Mouse (Mus musculus): ENCODE measurements around the gene Cks1b. TPM values are rescaled to one million over a fixed set of nuclear protein-coding genes. Genes with fewer than 3 reads are reported as not detected.

Gene Cks1b
- total and polyA plus RNA-seq, 2 experiments from 2014 or later: 24.5 to 93.9 TPM

GRCm38 (mm10) chr3:89396654-89397005, 21.6 kb downstream of the Cks1b start:
- no peak overlapping the region for H3K9ac ChIP-seq
- WGBS: 5% methylated on average over 4 of the region's 4 CpGs

DNA sequence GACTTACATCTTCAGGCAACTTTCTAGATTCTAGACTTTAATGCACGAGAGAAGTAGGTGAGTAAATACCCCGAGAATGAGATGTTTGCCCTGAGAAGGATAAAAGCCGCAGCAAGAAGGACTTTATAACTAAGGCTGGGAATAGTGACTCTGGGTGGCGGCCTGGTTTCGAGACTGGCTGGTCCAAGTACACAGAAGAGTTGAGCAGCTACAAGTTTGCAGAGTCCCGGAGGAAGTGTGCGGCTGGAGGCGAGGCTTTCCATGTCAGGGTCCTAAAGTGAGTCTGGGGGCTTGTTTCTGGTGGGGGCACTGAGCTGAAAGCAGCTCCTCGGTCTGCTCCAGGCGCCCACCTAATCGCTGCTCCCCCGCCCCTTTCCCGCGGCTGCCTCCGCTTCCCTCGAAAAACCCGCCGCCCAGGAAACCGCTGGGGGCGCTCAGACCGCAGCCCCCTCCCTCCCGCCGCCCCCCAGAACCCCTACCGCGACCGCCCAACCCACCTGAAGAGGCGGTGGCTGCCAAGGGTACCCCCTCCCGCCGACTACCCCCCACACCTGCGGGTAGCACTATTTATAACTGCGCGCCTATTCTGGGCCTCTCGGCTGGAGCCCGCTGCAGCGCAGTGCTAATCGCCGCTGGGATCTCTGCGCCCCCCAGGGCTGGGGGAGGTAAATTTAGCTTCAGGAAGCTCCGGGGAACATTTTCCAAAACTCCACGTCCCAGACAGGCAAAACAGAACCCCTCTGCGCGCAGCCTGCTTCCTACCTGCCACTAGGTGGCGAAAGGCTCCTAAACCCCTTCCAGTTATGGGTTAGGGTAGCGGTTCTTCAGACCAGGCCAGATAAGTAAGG, 22.2 kb downstream of the Cks1b start:
- peak; percentile 78 for DNase-seq
- peaks cover 25% of the 10 kb centered on the region for H3K4me1 ChIP-seq (ENCODE audit: insufficient read depth)
- no peak for ATAC-seq
- WGBS: 3% methylated on average over 43 of the region's 44 CpGs
- peaks cover 8% of the 10 kb centered on the region; the same call in 1 of the 2 replicates for H3K27me3 ChIP-seq (ENCODE audit: insufficient read depth, low read length)
- TF ChIP-seq CTCF (IDR thresholded peaks at IDR 0.05; ENCODE audit: low read depth): peak; percentile 90
- H3K36me3 ChIP-seq (ENCODE audit: insufficient read depth): no peaks in the 10 kb centered on the region
- H3K9me3 ChIP-seq (ENCODE audit: low read length): no peaks in the 10 kb centered on the region
- H3K4me2 ChIP-seq (ENCODE audit: low read depth): peak overlapping the region; percentile 96
- H3K4me3 ChIP-seq (ENCODE audit: low read depth, low read length): peak overlapping the region; percentile 31
- H3K27ac ChIP-seq (ENCODE audit: low read depth, low read length): no peak overlapping the region
- H3K9ac ChIP-seq: no peak overlapping the region

More at GRCm38 (mm10) chr3:89396654-89397005, 21.6 kb downstream of the Cks1b start:
- Histone ChIP-seq H3K4me2 (ENCODE audit: low read depth) (peak overlapping the region; percentile 96), H3K27ac (ENCODE audit: low read depth, low read length) (no peak overlapping the region), H3K4me1 (ENCODE audit: insufficient read depth) (peaks cover 19% of the 10 kb centered on the region), H3K9me3 (ENCODE audit: low read length) (no peaks in the 10 kb centered on the region), H3K27me3 (ENCODE audit: insufficient read depth, low read length) (peaks cover 8% of the 10 kb centered on the region; the same call in 1 of the 2 replicates), H3K4me3 (ENCODE audit: low read depth, low read length) (peak overlapping the region; percentile 31), H3K36me3 (ENCODE audit: insufficient read depth) (peaks cover 5% of the 10 kb centered on the region; the same call in 1 of the 2 replicates)
- ATAC-seq (no peak), DNase-seq (no peak)
- no peak for TF ChIP-seq CTCF (IDR thresholded peaks at IDR 0.05; ENCODE audit: low read depth)

DNA sequence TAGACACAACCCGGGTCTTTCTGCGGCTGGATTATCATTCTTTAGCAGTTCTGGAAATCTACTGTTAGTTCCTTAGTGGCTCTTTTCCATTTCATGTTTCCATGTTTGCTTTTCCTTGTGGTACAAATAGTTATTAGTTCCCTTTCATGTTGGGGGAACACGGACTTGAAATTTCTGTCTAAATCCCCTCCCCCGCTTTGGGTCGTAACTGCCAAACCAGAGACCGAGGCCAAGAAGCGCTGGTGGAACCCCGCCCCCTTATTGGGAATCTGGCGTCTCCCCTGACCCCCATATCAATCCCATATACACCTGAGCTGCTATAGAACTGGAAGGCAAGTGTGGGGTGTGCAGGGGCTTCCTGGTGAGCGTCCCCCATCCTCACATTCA, 22.8 kb downstream of the Cks1b start:
- DNase-seq (no peak), ATAC-seq (no peak)
- Histone ChIP-seq H3K4me2 (ENCODE audit: low read depth) (peak overlapping the region; percentile 96), H3K9me3 (ENCODE audit: low read length) (no peaks in the 10 kb centered on the region), H3K4me3 (ENCODE audit: low read depth, low read length) (no peak overlapping the region), H3K27me3 (ENCODE audit: insufficient read depth, low read length) (peaks cover 8% of the 10 kb centered on the region; the same call in 1 of the 2 replicates), H3K27ac (ENCODE audit: low read depth, low read length) (no peak overlapping the region), H3K36me3 (ENCODE audit: insufficient read depth) (no peaks in the 10 kb centered on the region), H3K4me1 (ENCODE audit: insufficient read depth) (peaks cover 27% of the 10 kb centered on the region), H3K9ac (no peak overlapping the region)
- WGBS: 6% methylated on average over 10 of the region's 10 CpGs
- no peak for TF ChIP-seq CTCF (IDR thresholded peaks at IDR 0.05; ENCODE audit: low read depth)

- Histone ChIP-seq H3K27me3 (ENCODE audit: insufficient read depth, low read length) (peaks cover 8% of the 10 kb centered on the region; the same call in 1 of the 2 replicates), H3K4me1 (ENCODE audit: insufficient read depth) (peaks cover 27% of the 10 kb centered on the region), H3K27ac (ENCODE audit: low read depth, low read length) (no peak overlapping the region), H3K4me3 (ENCODE audit: low read depth, low read length) (peak overlapping the region; percentile 38), H3K36me3 (ENCODE audit: insufficient read depth) (no peaks in the 10 kb centered on the region), H3K9ac (0 out of 2 replicates have a peak overlapping the region, but pooled peaks have one; percentile 42), H3K4me2 (ENCODE audit: low read depth) (peak overlapping the region; percentile 96), H3K9me3 (ENCODE audit: low read length) (no peaks in the 10 kb centered on the region)
- DNase-seq (peak; percentile 67), ATAC-seq (0 out of 2 replicates have a peak, but pooled peaks have one; percentile 16)
- TF ChIP-seq CTCF (IDR thresholded peaks at IDR 0.05; ENCODE audit: low read depth): no peak
- WGBS: 2% methylated on average over 12 of the region's 12 CpGs
Observed at GRCm38 (mm10) chr3:89394894-89395256, 23.3 kb downstream of the Cks1b start.

DNA sequence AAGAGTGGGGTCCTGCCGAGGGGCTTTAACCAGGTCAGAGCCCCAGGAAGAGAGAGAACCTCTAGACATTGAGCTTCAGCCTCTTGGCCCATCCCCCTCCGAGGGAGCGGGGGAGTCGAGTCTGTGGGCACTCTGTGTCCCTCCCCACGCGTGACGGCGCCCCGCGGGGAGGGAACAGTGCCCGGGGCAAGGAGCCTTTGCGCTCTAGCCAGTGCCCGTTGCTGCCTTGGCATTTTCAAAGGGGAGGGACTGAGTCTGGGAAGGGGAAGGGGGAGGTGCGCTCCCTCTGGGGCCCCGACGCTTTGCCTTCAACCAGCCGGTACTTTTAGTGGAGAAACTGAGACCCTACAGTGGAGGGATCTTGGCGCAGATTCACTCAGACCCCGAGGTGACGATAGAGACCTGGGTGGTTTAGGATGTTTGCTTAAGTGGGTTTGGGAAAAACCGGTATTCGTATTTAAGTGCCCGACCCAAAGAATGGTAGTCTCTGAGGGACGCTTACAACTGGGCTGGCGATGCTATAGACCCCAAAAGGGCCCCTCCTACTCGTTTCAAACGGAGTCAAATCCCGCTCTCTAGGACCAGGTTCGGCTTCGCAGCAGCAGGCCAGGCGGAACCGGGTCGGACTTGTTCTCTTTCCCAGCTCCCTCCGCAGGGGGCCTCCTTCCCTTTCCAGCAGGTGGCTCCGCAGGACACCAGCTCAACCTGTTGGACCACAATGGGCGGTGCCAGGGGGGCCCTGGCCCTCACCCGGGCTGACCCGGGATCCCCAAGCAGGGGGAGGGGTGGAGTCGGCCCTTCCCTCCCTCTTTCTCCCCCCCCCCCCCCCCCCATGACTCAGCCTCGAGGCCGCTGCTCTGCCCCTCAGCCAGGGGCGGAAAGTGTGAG, 23.9 kb downstream of the Cks1b start, which contains the start of gene Zbtb7b:
Zbtb7b (minus strand) TSS at position 771 of the 888 bp plus-strand sequence.
- WGBS: under 1% methylated on average over 40 of the region's 42 CpGs
- Histone ChIP-seq H3K36me3 (ENCODE audit: insufficient read depth) (no peaks in the 10 kb centered on the region), H3K27ac (ENCODE audit: low read depth, low read length) (peak within 1 kb of the TSS; percentile 69), H3K9ac (peak within 1 kb of the TSS; percentile 42), H3K4me1 (ENCODE audit: insufficient read depth) (peaks cover 27% of the 10 kb centered on the region), H3K4me3 (ENCODE audit: low read depth, low read length) (peak within 1 kb of the TSS; percentile 38), H3K27me3 (ENCODE audit: insufficient read depth, low read length) (peaks cover 8% of the 10 kb centered on the region; the same call in 1 of the 2 replicates), H3K9me3 (ENCODE audit: low read length) (no peaks in the 10 kb centered on the region), H3K4me2 (ENCODE audit: low read depth) (peak within 1 kb of the TSS; percentile 96)
- ATAC-seq: peak; percentile 60
- peak; percentile 28 for TF ChIP-seq CTCF (IDR thresholded peaks at IDR 0.05; ENCODE audit: low read depth)
- DNase-seq: peak; percentile 48

DNA sequence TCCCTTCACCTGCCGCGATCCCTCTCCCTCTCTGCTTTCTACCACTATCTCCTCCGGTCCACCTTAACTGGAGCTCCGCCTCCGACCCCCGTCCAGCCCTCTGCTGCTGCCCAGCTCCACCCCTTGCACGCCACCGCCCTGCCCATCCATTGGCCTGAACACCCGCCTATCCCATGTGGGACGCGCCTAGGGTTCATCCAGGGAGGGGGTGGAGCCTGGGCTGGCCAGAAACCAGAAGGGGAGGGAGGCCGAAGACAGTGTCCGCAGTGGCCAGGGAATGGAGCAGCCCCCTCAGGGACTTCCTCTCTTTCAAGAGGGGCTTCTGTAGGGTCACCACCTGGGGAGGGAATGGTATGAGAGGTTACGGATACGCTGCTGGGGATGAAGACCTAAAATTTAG, 24.6 kb downstream of the Cks1b start:
- peak overlapping the region; percentile 42 for H3K9ac ChIP-seq
- no peaks in the 10 kb centered on the region for H3K36me3 ChIP-seq (ENCODE audit: insufficient read depth)
- H3K4me1 ChIP-seq (ENCODE audit: insufficient read depth): peaks cover 27% of the 10 kb centered on the region
- peaks cover 8% of the 10 kb centered on the region; the same call in 1 of the 2 replicates for H3K27me3 ChIP-seq (ENCODE audit: insufficient read depth, low read length)
- no peaks in the 10 kb centered on the region for H3K9me3 ChIP-seq (ENCODE audit: low read length)
- TF ChIP-seq CTCF (IDR thresholded peaks at IDR 0.05; ENCODE audit: low read depth): no peak
- H3K4me2 ChIP-seq (ENCODE audit: low read depth): peak overlapping the region; percentile 96
- peak overlapping the region; percentile 69 for H3K27ac ChIP-seq (ENCODE audit: low read depth, low read length)
- peak; percentile 93 for ATAC-seq
- H3K4me3 ChIP-seq (ENCODE audit: low read depth, low read length): peak overlapping the region; percentile 38
- DNase-seq: peak; percentile 89
- 4% methylated on average over 15 of the region's 15 CpGs for WGBS
